Mouse (Mus musculus): Measurements from ENCODE around the gene Actg1. TPM values are rescaled to one million over a fixed set of nuclear protein-coding genes. Genes with fewer than 3 reads are reported as not detected.
A peak's percentile ranks its signal among the peaks of the same experiment; 100 is the strongest.

Gene Actg1
- polyA plus RNA-seq, 1 experiment from 2014 or later = 3,148 TPM

DNA sequence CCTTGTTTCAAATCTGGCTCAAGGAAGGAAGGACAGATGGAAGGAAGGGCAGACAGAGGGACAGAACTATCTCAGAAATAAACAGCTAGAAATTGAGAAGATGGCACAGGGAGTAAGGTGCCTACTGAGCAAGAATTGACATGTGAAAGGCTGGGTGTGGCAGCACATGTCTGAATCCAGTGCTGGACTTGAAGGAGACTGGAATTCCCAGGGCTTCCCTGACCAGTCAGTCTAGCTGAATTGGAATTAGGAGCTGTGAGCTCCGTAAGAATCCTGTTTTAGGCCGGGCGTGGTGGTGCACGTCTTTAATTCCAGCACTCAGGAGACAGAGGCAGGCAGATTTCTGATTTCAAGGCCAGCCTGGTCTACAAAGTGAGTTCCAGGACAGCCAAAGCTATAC, 6.7 kb downstream of the Actg1 start:
- ATAC-seq (ENCODE audit: insufficient number of reproducible peaks, insufficient read depth, low FRiP score, low TSS enrichment) = no peak
- Histone ChIP-seq H3K4me2 (replicated peaks) (no peak overlapping the region), H3K27ac (no peak overlapping the region), H3K4me3 (no peak overlapping the region), H3K9ac (no peak overlapping the region), H3K27me3 (no peaks in the 10 kb centered on the region), H3K9me3 (no peaks in the 10 kb centered on the region), H3K36me3 (peaks cover 11% of the 10 kb centered on the region), H3K4me1 (peaks cover 6% of the 10 kb centered on the region)
- WGBS = 94% methylated on average over 4 of the region's 4 CpGs

DNA sequence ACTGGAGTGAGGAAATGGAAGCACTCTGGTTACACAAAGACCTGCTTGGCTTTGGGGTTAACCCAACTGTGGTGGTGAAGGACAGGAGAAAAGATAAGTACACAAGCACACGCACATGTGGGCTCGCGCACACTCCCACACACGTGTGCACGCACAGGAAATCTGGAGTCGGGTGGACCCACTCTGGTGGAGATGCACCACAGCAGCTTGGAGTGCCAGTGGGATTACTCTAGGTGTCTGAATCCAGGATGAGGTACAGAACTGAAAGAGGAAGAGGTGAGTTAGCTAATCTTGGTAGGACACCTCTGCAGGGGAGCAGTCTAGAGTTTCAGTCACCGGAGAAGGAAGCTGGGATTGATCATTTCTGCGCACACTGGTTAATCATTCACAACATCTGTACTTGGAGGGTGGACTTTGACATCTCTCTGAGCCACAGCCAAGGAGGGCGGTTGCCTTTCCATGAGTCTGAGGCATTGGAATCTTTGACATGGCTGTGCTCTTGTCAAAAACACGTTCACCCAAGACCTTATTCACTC, 8.3 kb downstream of the Actg1 start:
- peaks cover 1% of the 10 kb centered on the region; the same call in 1 of the 2 replicates for H3K4me1 ChIP-seq
- no peaks in the 10 kb centered on the region for H3K27me3 ChIP-seq
- no peaks in the 10 kb centered on the region for H3K9me3 ChIP-seq
- H3K27ac ChIP-seq = no peak overlapping the region
- H3K9ac ChIP-seq = no peak overlapping the region
- ATAC-seq (ENCODE audit: insufficient number of reproducible peaks, insufficient read depth, low FRiP score, low TSS enrichment) = no peak
- H3K4me2 ChIP-seq (replicated peaks) = no peak overlapping the region
- H3K4me3 ChIP-seq = no peak overlapping the region
- H3K36me3 ChIP-seq = peaks cover 2% of the 10 kb centered on the region
- WGBS = 84% methylated on average over 10 of the region's 10 CpGs

GRCm38 (mm10) chr11:120338786-120339185, 9.6 kb downstream of the Actg1 start:
- Histone ChIP-seq H3K36me3 (no peaks in the 10 kb centered on the region), H3K9me3 (peaks cover 6% of the 10 kb centered on the region; the same call in 1 of the 2 replicates), H3K9ac (no peak overlapping the region), H3K27ac (no peak overlapping the region), H3K4me2 (replicated peaks) (no peak overlapping the region), H3K27me3 (no peaks in the 10 kb centered on the region), H3K4me3 (no peak overlapping the region), H3K4me1 (no peaks in the 10 kb centered on the region)
- no peak for ATAC-seq (ENCODE audit: insufficient number of reproducible peaks, insufficient read depth, low FRiP score, low TSS enrichment)
- 69% methylated on average over 3 of the region's 3 CpGs for WGBS

GRCm38 (mm10) chr11:120337447-120337846, 10.9 kb downstream of the Actg1 start:
- Histone ChIP-seq H3K27ac (no peak overlapping the region), H3K27me3 (no peaks in the 10 kb centered on the region), H3K36me3 (no peaks in the 10 kb centered on the region), H3K4me3 (no peak overlapping the region), H3K4me1 (no peaks in the 10 kb centered on the region), H3K9ac (no peak overlapping the region), H3K9me3 (peaks cover 6% of the 10 kb centered on the region; the same call in 1 of the 2 replicates), H3K4me2 (replicated peaks) (no peak overlapping the region)
- no peak for ATAC-seq (ENCODE audit: insufficient number of reproducible peaks, insufficient read depth, low FRiP score, low TSS enrichment)
- 51% methylated on average over 2 of the region's 2 CpGs for WGBS

GRCm38 (mm10) chr11:120335431-120336021, 12.8 kb downstream of the Actg1 start:
- Histone ChIP-seq H3K4me1 (no peaks in the 10 kb centered on the region), H3K9me3 (peaks cover 6% of the 10 kb centered on the region; the same call in 1 of the 2 replicates), H3K27ac (no peak overlapping the region), H3K4me2 (replicated peaks) (no peak overlapping the region), H3K9ac (no peak overlapping the region), H3K27me3 (no peaks in the 10 kb centered on the region), H3K36me3 (no peaks in the 10 kb centered on the region), H3K4me3 (no peak overlapping the region)
- WGBS = 85% methylated on average over 6 of the region's 6 CpGs
- no peak for ATAC-seq (ENCODE audit: insufficient number of reproducible peaks, insufficient read depth, low FRiP score, low TSS enrichment)

DNA sequence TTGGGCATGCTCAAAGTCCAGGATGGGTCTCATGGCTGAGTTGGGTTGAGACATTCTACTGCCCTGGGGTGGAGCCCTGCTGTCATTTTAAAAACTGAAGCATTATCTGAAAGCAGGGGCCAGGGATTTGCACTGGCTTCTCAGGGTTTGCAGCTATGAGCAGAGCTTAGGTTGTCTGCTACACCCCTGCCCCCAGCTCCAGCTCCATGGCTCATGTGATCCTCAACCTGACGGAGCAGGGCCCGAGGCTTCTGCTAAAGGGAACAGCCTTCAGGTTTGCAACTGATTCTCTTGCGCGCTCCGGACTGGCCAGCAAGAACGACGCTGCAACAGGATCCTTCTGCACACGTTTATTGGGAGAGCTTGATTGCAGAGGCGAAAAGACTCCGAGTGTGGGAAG, 28.2 kb downstream of the Actg1 start:
- ATAC-seq (ENCODE audit: insufficient number of reproducible peaks, insufficient read depth, low FRiP score, low TSS enrichment) = no peak
- Histone ChIP-seq H3K27me3 (no peaks in the 10 kb centered on the region), H3K9me3 (no peaks in the 10 kb centered on the region), H3K4me2 (replicated peaks) (no peak overlapping the region), H3K4me3 (no peak overlapping the region), H3K36me3 (no peaks in the 10 kb centered on the region), H3K4me1 (peaks cover 15% of the 10 kb centered on the region), H3K27ac (no peak overlapping the region), H3K9ac (no peak overlapping the region)
- WGBS = 93% methylated on average over 10 of the region's 10 CpGs

DNA sequence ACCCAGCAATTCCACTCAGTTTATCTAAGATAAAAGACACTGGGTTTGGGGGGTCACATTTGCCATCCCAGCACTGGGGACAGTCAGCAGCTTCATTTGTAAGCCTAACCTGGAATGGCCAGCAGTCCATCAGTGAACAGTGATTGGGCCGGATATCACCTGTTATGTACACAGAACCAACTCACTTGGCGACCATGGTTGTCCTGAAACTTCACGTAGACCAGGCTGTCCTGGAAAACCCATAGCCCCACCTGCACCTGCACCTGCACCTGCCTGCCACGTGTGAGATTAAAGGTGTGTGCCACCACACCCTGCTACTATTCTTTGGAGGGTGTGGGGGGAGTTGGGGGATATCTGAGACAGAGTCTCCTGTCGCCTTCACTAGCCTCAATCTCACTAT, 29.0 kb downstream of the Actg1 start:
- Histone ChIP-seq H3K4me2 (replicated peaks) (no peak overlapping the region), H3K9me3 (no peaks in the 10 kb centered on the region), H3K27me3 (no peaks in the 10 kb centered on the region), H3K4me1 (peaks cover 22% of the 10 kb centered on the region), H3K9ac (no peak overlapping the region), H3K27ac (no peak overlapping the region), H3K36me3 (no peaks in the 10 kb centered on the region), H3K4me3 (no peak overlapping the region)
- 87% methylated on average over 5 of the region's 5 CpGs for WGBS
- ATAC-seq (ENCODE audit: insufficient number of reproducible peaks, insufficient read depth, low FRiP score, low TSS enrichment) = no peak

- Histone ChIP-seq H3K9ac (no peak overlapping the region), H3K4me2 (replicated peaks) (0 out of 2 replicates have a peak overlapping the region, but pooled peaks have one; percentile 72)
Measured at GRCm38 (mm10) chr11:120317456-120317855, 30.9 kb downstream of the Actg1 start.

DNA sequence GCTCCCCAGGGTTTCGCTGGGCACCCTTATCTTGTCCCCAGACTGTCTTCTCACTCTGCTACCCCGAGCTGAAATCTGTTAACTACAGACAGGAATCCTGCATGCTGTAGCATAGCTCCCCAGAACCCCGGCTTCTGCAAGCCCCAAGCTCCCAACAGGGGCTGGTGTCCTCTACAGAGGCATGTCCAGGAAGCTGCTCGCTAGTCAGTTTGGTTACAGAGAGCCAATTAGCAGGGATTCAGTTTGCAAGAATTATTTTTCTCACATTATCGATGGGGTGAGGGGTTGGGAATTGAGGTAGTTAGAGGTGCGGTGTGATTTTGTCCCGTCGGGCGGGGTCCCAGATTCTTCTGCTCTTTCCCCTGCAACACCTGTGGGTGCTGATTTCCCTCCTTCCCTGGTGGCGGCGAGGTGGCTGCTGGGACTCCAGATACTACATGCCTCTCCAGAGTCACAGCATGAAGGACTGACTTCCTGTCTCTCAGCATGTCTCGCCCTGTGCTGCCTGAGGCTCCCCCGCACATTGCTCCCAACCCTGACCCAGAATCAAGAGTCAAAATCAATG, 31.6 kb downstream of the Actg1 start:
- Histone ChIP-seq H3K4me3 (peak overlapping the region; percentile 47), H3K36me3 (no peaks in the 10 kb centered on the region), H3K9ac (peak overlapping the region; percentile 77), H3K4me2 (replicated peaks) (peak overlapping the region; percentile 72), H3K4me1 (peaks cover 29% of the 10 kb centered on the region), H3K9me3 (no peaks in the 10 kb centered on the region), H3K27ac (peak overlapping the region; percentile 98), H3K27me3 (no peaks in the 10 kb centered on the region)
- ATAC-seq (ENCODE audit: insufficient number of reproducible peaks, insufficient read depth, low FRiP score, low TSS enrichment) = no peak
- 20% methylated on average over 13 of the region's 13 CpGs for WGBS

More at GRCm38 (mm10) chr11:120317456-120317855, 30.9 kb downstream of the Actg1 start:
- Histone ChIP-seq H3K27ac (peak overlapping the region; percentile 98; the same call in 1 of the 2 replicates), H3K4me1 (peaks cover 26% of the 10 kb centered on the region), H3K9me3 (no peaks in the 10 kb centered on the region), H3K4me3 (peak overlapping the region; percentile 47), H3K36me3 (no peaks in the 10 kb centered on the region), H3K27me3 (no peaks in the 10 kb centered on the region)
- no peak for ATAC-seq (ENCODE audit: insufficient number of reproducible peaks, insufficient read depth, low FRiP score, low TSS enrichment)
- 67% methylated on average over 7 of the region's 7 CpGs for WGBS

DNA sequence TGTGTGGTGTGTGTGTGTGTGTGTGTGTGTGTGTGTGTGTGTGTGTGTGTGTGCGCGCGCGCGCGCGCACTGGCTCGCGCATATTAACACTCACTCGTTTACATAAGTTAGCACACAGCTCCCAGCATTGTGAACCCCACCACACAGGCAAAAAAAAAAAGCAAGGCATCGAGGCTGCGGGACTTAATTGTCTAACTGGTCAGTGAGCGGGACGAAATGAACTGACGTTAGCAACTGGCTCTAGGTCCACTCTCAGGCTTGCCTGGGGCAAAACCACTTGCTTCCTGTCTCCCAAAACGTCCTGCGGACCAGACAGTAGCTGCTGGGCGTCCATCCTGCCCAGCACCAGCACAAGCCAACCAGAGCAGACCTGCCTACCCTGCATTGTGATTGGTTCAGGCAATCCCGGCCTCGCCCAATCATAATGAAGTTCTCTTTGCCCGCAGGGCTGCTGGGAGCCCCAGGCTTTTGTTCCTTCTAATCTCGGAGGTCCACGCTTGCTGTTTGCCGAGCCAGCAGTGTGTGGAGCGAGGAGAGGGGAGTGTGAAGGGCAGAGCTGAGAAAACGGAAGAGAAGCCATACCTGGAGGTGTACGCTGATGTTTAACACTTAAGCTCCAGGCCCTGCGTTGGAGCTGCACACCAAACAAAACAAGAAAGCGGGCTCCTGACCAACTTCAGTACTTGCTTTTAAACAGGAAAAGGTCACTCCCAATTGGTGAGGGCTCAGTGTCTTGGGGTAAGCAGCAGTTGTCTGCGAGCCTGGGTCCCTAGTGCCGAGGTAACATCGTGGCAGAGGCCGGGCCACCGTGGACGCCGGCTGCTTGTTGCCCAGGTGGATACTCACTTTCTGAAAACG, 32.3 kb downstream of the Actg1 start:
- Histone ChIP-seq H3K4me1 (peaks cover 34% of the 10 kb centered on the region), H3K4me3 (peak overlapping the region; percentile 47), H3K27ac (peak overlapping the region; percentile 98), H3K9me3 (no peaks in the 10 kb centered on the region), H3K4me2 (replicated peaks) (peak overlapping the region; percentile 72), H3K36me3 (no peaks in the 10 kb centered on the region), H3K27me3 (no peaks in the 10 kb centered on the region), H3K9ac (peak overlapping the region; percentile 77)
- peak; percentile 94 for ATAC-seq (ENCODE audit: insufficient number of reproducible peaks, insufficient read depth, low FRiP score, low TSS enrichment)
- 8% methylated on average over 37 of the region's 37 CpGs for WGBS

DNA sequence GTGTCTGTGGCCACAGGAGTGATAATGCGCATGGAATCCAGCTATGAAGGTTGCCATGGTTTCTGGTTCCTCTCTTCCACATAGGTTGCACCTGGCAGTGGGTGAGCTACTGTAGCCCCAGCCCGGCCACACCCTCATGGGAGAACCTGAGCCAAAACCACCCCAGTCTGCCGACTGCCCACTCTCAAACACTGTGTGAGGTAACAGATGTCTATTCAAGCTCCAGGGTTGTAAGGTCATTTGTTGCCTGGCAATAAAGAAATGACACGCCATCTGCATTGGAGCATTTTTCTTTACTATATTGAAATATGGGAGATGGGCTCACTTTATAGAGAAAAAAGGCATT, 33.0 kb downstream of the Actg1 start:
- Histone ChIP-seq H3K4me2 (replicated peaks) (peak overlapping the region; percentile 72), H3K9me3 (no peaks in the 10 kb centered on the region), H3K27ac (peak overlapping the region; percentile 98), H3K4me1 (peaks cover 37% of the 10 kb centered on the region), H3K36me3 (no peaks in the 10 kb centered on the region), H3K4me3 (peak overlapping the region; percentile 47), H3K27me3 (no peaks in the 10 kb centered on the region), H3K9ac (peak overlapping the region; percentile 2; the same call in 1 of the 2 replicates)
- ATAC-seq (ENCODE audit: insufficient number of reproducible peaks, insufficient read depth, low FRiP score, low TSS enrichment) = no peak
- 26% methylated on average over 4 of the region's 4 CpGs for WGBS

Measured in embryonic facial prominence, embryonic 12.5 days (tissue).